ENCODE assay signal across 8 mouse cellular contexts in genomic region chr3:40391631-40392030, GRCm38 (mm10).
A peak's percentile ranks its signal among the peaks of the same experiment; 100 is the strongest.
DNase-seq lines count a peak whose midpoint lies in the region; ATAC-seq and TF ChIP-seq lines count a peak whose summit lies in the region.

No protein-coding gene starts in this region.

- no peaks in the 10 kb centered on the region for H3K36me3 ChIP-seq in CH12.LX (replicated peaks in 1 of 2; ENCODE audit: control insufficient read depth in 1 of 2, insufficient read depth in 1 of 2, low read length in 1 of 2)
- H3K36me3 ChIP-seq in forebrain, postnatal 0 days (ENCODE audit: insufficient read depth), result no peaks in the 10 kb centered on the region

- no peak overlapping the region for H3K27ac ChIP-seq in CH12.LX (ENCODE audit: insufficient read depth, low read depth)
- H3K27ac ChIP-seq in forebrain, postnatal 0 days (ENCODE audit: low read depth, low read length), result no peak overlapping the region

- no peak overlapping the region for H3K9ac ChIP-seq in CH12.LX (ENCODE audit: insufficient read depth, low read depth)
- no peak overlapping the region for H3K9ac ChIP-seq in forebrain, postnatal 0 days

- peak; percentile 34 to 59 for DNase-seq in heart, adult 18-20 months
- no peak for DNase-seq in heart, postnatal 25 days (ENCODE audit: low spot score)
- peak; percentile 84 for DNase-seq in CH12.LX (ENCODE audit: extremely low read depth)
- DNase-seq in c-Kit-positive CD71-positive TER-119-positive erythroid progenitor cells, embryonic 14.5 days (ENCODE audit: low spot score), result peak; percentile 34
- DNase-seq in forebrain, postnatal 0 days, result peak; percentile 79
- DNase-seq in layer of hippocampus, adult 11-12 months (ENCODE audit: low spot score), result peak; percentile 47
- peak; percentile 73 for DNase-seq in lung, postnatal 36 days
- peak; percentile 25 for DNase-seq in thymus, postnatal 14 days

- peak; percentile 55 for ATAC-seq in forebrain, postnatal 0 days

- 37% methylated on average over 6 of the region's 6 CpGs for WGBS in forebrain, postnatal 0 days

- TF ChIP-seq CTCF in CH12.LX (conservative IDR thresholded peaks at IDR 0.05 in 1 of 2, IDR thresholded peaks at IDR 0.05 in 1 of 2; ENCODE audit: low read depth in 2 of 2, low read length in 2 of 2), result peak; percentile 65 to 89
- TF ChIP-seq CTCF in forebrain, postnatal 0 days (IDR thresholded peaks at IDR 0.05; ENCODE audit: low read depth), result peak; percentile 87

- TF ChIP-seq RAD21 in CH12.LX (IDR thresholded peaks at IDR 0.05; ENCODE audit: low read depth, low read length), result peak; percentile 98

- no peaks in the 10 kb centered on the region for H3K27me3 ChIP-seq in CH12.LX (replicated peaks)
- H3K27me3 ChIP-seq in forebrain, postnatal 0 days (ENCODE audit: insufficient read depth, low read length), result no peaks in the 10 kb centered on the region

- H3K9me3 ChIP-seq in CH12.LX (replicated peaks; ENCODE audit: low read length), result no peaks in the 10 kb centered on the region
- H3K9me3 ChIP-seq in forebrain, postnatal 0 days (ENCODE audit: low read length), result no peaks in the 10 kb centered on the region

- H3K4me2 ChIP-seq in CH12.LX (ENCODE audit: insufficient read depth, low read depth, poor library complexity, severe bottlenecking), result no peak overlapping the region
- H3K4me2 ChIP-seq in forebrain, postnatal 0 days (ENCODE audit: low read depth), result no peak overlapping the region

- H3K79me2 ChIP-seq in CH12.LX (replicated peaks; ENCODE audit: control insufficient read depth, extremely low read depth, insufficient read depth, poor library complexity, severe bottlenecking), result no peaks in the 10 kb centered on the region

- TF ChIP-seq EP300 in CH12.LX (IDR thresholded peaks at IDR 0.05; ENCODE audit: low read length), result no peak

- H3K4me1 ChIP-seq in CH12.LX (ENCODE audit: control insufficient read depth in 1 of 2, insufficient read depth in 2 of 2), result peaks cover 0 to 7% of the 10 kb centered on the region in 2 experiments; a peak in 2 of 4 replicates
- no peaks in the 10 kb centered on the region for H3K4me1 ChIP-seq in forebrain, postnatal 0 days (ENCODE audit: insufficient read depth)

- TF ChIP-seq POLR2A in CH12.LX (IDR thresholded peaks at IDR 0.05; ENCODE audit: low read depth, low read length), result no peak

- H3K4me3 ChIP-seq in CH12.LX (replicated peaks in 1 of 3; ENCODE audit: low read depth in 2 of 3, low read length in 2 of 3, poor library complexity in 1 of 3), result no peak overlapping the region
- H3K4me3 ChIP-seq in forebrain, postnatal 0 days (ENCODE audit: low read depth, low read length), result no peak overlapping the region

- intact Hi-C loops in heart, postnatal 25 days (cut with DNase I), result loop anchor here (5.0 to 10.0 kb wide), 2 partner anchors 51 to 577 kb away; no protein-coding TSS in a partner anchor

- dilution Hi-C loops in CH12.LX (cut with MboI; ENCODE audit: extremely low pct_ligation_motif_present, extremely low pct_unique_long_range_greater_than_20kb, low sequenced_read_pairs), result no loop called here

- in situ Hi-C loops in CH12.LX (cut with MboI; ENCODE audit: low pct_ligation_motif_present, low pct_unique_long_range_greater_than_20kb, low sequenced_read_pairs), result loop anchor here (25.0 kb wide), 1 partner anchor 554 kb away; no protein-coding TSS in a partner anchor

TF ChIP-seq in CH12.LX, 34 proteins besides CTCF, POLR2A, EP300 and RAD21:
- TF ChIP-seq SIN3A (IDR thresholded peaks at IDR 0.05; ENCODE audit: low read length) (no peak), SMC3 (IDR thresholded peaks at IDR 0.05; ENCODE audit: low read depth, low read length) (peak; percentile 95), JUND (conservative IDR thresholded peaks at IDR 0.05; ENCODE audit: low read depth, low read length) (no peak), KAT2A (IDR thresholded peaks at IDR 0.05; ENCODE audit: insufficient replicate concordance, low read length) (no peak), ZC3H11A (IDR thresholded peaks at IDR 0.05; ENCODE audit: low read depth, low read length) (peak; percentile 72)
TF ChIP-seq in CH12.LX: peak in this region for 2.
